Mouse (Mus musculus) liver, adult 2 months (tissue): ENCODE measurements around the gene Grm7.

Experiments used
- CTCF ChIP-seq: fragments of 200-500 bp; IDR thresholded peaks from 2 replicates; pipeline ENCODE4 v1.5.1; 2011; ENCODE audit warnings: low read depth, low read length, control low read depth
- POLR2A ChIP-seq: fragments of 200-500 bp; IDR thresholded peaks from 2 replicates; pipeline ENCODE4 v1.6.1; 2011; ENCODE audit warnings: low read length, control low read depth; ENCODE audit not compliant: insufficient read depth; ENCODE audit errors: extremely low read depth

- TF ChIP-seq POLR2A, result no peak
- TF ChIP-seq CTCF, result no peak
Observed at GRCm38 (mm10) chr6:111368111-111368510, 722.7 kb downstream of the Grm7 start.
